Mouse (Mus musculus) kidney, adult 2 months (tissue): ENCODE data around the gene Maml2.

Experiments used
- CTCF ChIP-seq: fragments of 200-500 bp; conservative IDR thresholded peaks from 2 replicates; pipeline ENCODE4 v1.5.1; 2011; ENCODE audit warnings: low read depth, mild to moderate bottlenecking, control low read depth, low read length, moderate library complexity, mixed read lengths; ENCODE audit not compliant: insufficient read depth, insufficient read length
- POLR2A ChIP-seq: fragments of 200-500 bp; IDR thresholded peaks from one replicate; pipeline ENCODE4 v1.6.1; 2011; ENCODE audit warnings: low read depth, low read length, control low read depth

GRCm38 (mm10) chr9:13446236-13446635 lies 148.5 kb downstream of the Maml2 start:
- no peak for TF ChIP-seq CTCF
- TF ChIP-seq POLR2A, result no peak
